Mouse (Mus musculus): ENCODE results near the gene Ddx59.

DNA sequence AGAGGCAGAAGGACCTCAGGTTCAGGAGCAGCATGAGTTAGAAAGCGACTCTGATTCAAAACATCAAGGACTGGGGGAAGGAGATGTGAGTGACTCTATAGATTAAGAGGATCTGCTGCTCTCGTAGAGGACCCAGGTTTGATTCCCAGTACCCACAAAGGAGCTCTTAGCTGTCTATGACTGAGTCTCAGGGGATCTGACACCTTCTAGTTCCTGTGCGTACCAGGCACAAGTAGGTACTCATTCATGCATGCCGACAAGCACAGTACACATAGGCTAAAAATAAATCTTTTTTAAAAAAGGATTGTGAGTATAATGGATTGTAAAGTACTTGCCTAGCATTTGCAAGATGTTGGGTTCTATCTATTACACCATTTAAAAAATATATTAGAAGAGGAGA lies 13.9 kb downstream of the Ddx59 start:
- TF ChIP-seq CHD2 (IDR thresholded peaks at IDR 0.05; ENCODE audit: low read depth, low read length) (no peak), MAFK (IDR thresholded peaks at IDR 0.05; ENCODE audit: insufficient read depth, low read depth, low read length) (no peak), HCFC1 (IDR thresholded peaks at IDR 0.05; ENCODE audit: borderline replicate concordance, insufficient read depth, low read length) (no peak), ZNF384 (IDR thresholded peaks at IDR 0.05; ENCODE audit: low read depth, low read length) (no peak)
